Mouse (Mus musculus) kidney, adult 2 months (tissue): ENCODE data around the gene Gramd2.

Experiments
- CTCF ChIP-seq: fragments of 200-500 bp; conservative IDR thresholded peaks from 2 replicates; pipeline ENCODE4 v1.5.1; 2011; ENCODE audit warnings: low read depth, mild to moderate bottlenecking, control low read depth, low read length, moderate library complexity, mixed read lengths; ENCODE audit not compliant: insufficient read depth, insufficient read length
- POLR2A ChIP-seq: fragments of 200-500 bp; IDR thresholded peaks from one replicate; pipeline ENCODE4 v1.6.1; 2011; ENCODE audit warnings: low read depth, low read length, control low read depth

DNA sequence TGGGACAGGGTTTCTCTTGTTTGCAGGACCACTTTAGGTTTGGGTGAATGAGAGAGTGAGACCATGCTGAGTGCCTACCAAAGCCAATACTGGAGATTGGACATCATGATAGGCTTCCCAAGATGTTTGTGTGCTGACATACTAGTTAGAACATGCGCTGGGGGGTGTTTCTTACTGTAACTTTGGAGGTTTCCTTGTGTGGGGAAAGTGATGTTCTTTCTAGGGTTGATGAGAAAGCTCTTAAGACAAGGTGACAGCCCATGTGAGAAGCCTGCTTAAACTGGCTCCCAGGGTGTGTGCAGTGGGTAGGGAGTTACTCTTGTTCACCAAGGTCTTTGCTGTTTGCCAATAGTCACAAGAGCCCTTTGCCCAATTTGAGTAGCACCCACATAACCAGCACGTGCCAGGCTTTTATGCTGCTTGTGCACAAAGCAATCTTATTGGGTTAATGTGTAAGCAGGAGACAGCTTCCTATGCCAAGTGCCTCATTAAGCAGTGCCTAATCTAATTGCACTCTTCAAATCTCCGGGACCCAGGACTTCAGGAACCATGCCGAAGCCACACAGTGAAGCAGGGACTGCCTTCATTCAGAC is 15.2 kb upstream of the Gramd2 start:
- no peak for TF ChIP-seq CTCF
- no peak for TF ChIP-seq POLR2A
